Mouse (Mus musculus) embryonic fibroblast, embryonic 13.5 days (primary cell): ENCODE measurements around the gene Cry2.

Experiments
- CTCF ChIP-seq: IDR thresholded peaks from 2 replicates; pipeline ENCODE4 v1.5.1; 2011; ENCODE audit warnings: mild to moderate bottlenecking, control low read depth, low read length, moderate library complexity, borderline replicate concordance; ENCODE audit not compliant: insufficient read depth
- POLR2A ChIP-seq: IDR thresholded peaks from 2 replicates; pipeline ENCODE4 v1.6.1; 2011; ENCODE audit warnings: low read depth, mild to moderate bottlenecking, control low read depth, low read length, moderate library complexity

GRCm38 (mm10) chr2:92478313-92478688, 44.5 kb upstream of the Cry2 start:
- TF ChIP-seq POLR2A = no peak
- TF ChIP-seq CTCF = no peak
